In the genomic region with DNA sequence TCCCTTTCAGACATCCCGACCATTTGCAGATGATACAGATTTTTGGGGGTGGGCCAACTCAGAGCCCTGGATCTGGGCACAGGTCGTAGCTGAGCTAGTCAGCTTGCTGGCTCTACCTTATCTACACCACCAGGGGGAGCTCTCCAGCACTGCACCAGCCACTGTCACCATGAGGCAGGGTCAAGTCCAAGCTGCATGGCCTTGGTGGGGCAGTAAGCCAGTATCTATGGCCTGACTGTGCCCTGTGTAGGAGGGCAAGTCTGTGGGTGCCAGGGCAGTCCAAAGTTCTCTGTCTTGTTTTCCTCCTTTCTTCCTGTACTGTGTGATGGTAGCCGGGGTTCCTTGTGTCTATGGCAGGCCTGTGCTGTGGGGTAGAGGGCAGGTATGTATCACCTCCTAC, we compare ENCODE assay signal across 9 mouse cellular contexts.
DNase-seq lines count a peak whose midpoint lies in the region; TF ChIP-seq lines count a peak whose summit lies in the region.
"Had no signal": no experiment of that assay in that cellular context is flagged by ENCODE, and none has a peak within 500 bp of the region (broad histone marks: within the 10 kb centered on the region; RNA-seq: fewer than 3 reads in every experiment).

No protein-coding gene starts in this region.

- H3K36me3 ChIP-seq in embryonic facial prominence, embryonic 10.5 days (replicated peaks): no peaks in the 10 kb centered on the region
- H3K36me3 ChIP-seq: embryonic facial prominence, embryonic 15.5 days had no signal

- peak; percentile 55 for TF ChIP-seq CTCF in left cerebral cortex, adult 2 months (IDR thresholded peaks at IDR 0.05)

- H3K9me3 ChIP-seq in embryonic facial prominence, embryonic 10.5 days: no peaks in the 10 kb centered on the region
- H3K9me3 ChIP-seq: embryonic facial prominence, embryonic 15.5 days had no signal

- no peak overlapping the region for H3K4me3 ChIP-seq in left cerebral cortex, adult 2 months
- no peak overlapping the region for H3K4me3 ChIP-seq in embryonic facial prominence, embryonic 10.5 days
- H3K4me3 ChIP-seq: embryonic facial prominence, embryonic 15.5 days had no signal

- intact Hi-C loops in left cerebral cortex, adult 2 months (cut with DNase I): no loop called here

- DNase-seq in left cerebral cortex, adult 2 months (ENCODE audit: extremely low spot score in 1 of 2, low spot score in 2 of 2): no peak
- no peak for DNase-seq in left cerebral cortex, adult 9 months (ENCODE audit: low spot score in 2 of 2)
- DNase-seq in R1 (ENCODE audit: low read depth, low spot score): peak; percentile 68
- DNase-seq in embryonic facial prominence, embryonic 10.5 days (ENCODE audit: low spot score): peak; percentile 41
- DNase-seq in kidney, adult 9 months: peak; percentile 91
- peak; percentile 22 for DNase-seq in lung, postnatal 36 days
- DNase-seq in thymus, postnatal 25 days: peak; percentile 1
- no peak for DNase-seq in spleen, postnatal 14 days (ENCODE audit: low spot score in 2 of 2)

- no peak overlapping the region for H3K27ac ChIP-seq in left cerebral cortex, adult 2 months
- H3K27ac ChIP-seq in embryonic facial prominence, embryonic 10.5 days (replicated peaks): no peak overlapping the region
- H3K27ac ChIP-seq: embryonic facial prominence, embryonic 15.5 days had no signal

- peaks cover 3% of the 10 kb centered on the region for H3K4me1 ChIP-seq in embryonic facial prominence, embryonic 10.5 days
- H3K4me1 ChIP-seq: embryonic facial prominence, embryonic 15.5 days had no signal

- no peaks in the 10 kb centered on the region for H3K27me3 ChIP-seq in embryonic facial prominence, embryonic 10.5 days (replicated peaks; ENCODE audit: low read depth, poor library complexity, severe bottlenecking)
- H3K27me3 ChIP-seq: embryonic facial prominence, embryonic 15.5 days had no signal

- WGBS in embryonic facial prominence, embryonic 10.5 days: 71% methylated on average over 3 of the region's 3 CpGs

Comparison
In these comparisons a context has a peak if more than half of its experiments do, and no peak if none do; other contexts are left out.
1. DNase-seq: peak in R1 (single experiment), embryonic facial prominence, embryonic 10.5 days (single experiment), kidney, adult 9 months (single experiment), lung, postnatal 36 days (single experiment) and thymus, postnatal 25 days (single experiment); none in left cerebral cortex, adult 2 months (0 of 2), left cerebral cortex, adult 9 months (0 of 2) and spleen, postnatal 14 days (0 of 2).